Mouse (Mus musculus) stomach, postnatal 0 days (tissue): ENCODE data around the gene Fam122c.

Experiments used
- CTCF ChIP-seq: IDR thresholded peaks from 2 replicates; pipeline ENCODE4 v1.5.1; 2016; ENCODE audit warnings: antibody characterized with exemption, low read depth, mild to moderate bottlenecking, moderate library complexity
- EP300 ChIP-seq: optimal IDR thresholded peaks from 2 replicates; pipeline ENCODE3; 2016; ENCODE audit warnings: antibody characterized with exemption

DNA sequence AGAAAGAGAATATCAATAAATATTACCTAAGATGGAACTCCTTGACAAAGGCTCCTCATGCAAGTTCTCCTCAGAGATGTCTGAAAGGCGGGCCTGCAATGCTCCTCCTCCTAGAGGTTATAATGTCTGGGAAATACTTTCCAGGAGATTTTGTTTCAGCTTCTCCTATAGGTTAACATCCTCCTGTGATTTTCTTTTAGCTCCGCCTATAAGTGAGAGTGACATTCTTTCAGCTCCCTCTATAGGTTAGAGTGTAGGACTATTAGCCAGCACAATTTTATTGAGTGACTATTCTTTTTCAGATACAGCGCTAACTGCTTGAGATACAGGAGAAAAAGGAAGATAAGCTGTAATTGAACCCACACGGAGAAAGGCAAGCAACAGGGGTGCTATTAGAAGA lies 33.2 kb upstream of the Fam122c start, which contains the start of gene Plac1:
- TF ChIP-seq CTCF (no peak), EP300 (no peak)
